Mouse (Mus musculus) cerebellum, adult 2 months (tissue): Measurements from ENCODE around the gene Ezh1.

Experiments
- CTCF ChIP-seq: fragments of 200-500 bp; IDR thresholded peaks from 2 replicates; pipeline ENCODE4 v1.5.1; 2011; ENCODE audit warnings: low read depth, mild to moderate bottlenecking, control low read depth, low read length, moderate library complexity, borderline replicate concordance; ENCODE audit not compliant: insufficient read depth
- POLR2A ChIP-seq: fragments of 200-500 bp; IDR thresholded peaks from 2 replicates; pipeline ENCODE4 v1.6.1; 2011; ENCODE audit warnings: low read length, control low read depth, borderline replicate concordance; ENCODE audit not compliant: insufficient read depth

DNA sequence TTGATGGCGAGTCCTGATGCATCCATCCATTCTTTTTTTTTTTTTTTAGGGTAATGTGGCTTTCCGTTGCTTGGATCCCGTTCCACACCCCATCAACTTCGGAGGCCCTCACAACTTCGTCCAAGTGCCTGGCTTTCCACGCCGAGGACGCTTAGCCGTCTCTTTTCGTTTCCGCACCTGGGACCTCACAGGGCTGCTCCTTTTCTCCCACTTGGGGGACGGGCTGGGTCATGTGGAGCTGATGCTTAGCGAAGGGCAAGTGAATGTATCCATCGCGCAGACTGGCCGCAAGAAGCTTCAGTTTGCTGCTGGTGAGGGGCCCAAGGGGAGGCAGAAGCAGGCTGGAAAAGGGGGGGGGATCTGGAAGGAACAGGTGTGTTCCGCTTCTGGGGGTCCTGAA is 46.0 kb downstream of the Ezh1 start:
- TF ChIP-seq CTCF (no peak), POLR2A (no peak)
